Mouse (Mus musculus) intestine, postnatal 0 days (tissue): ENCODE measurements at regions not wholly inside any gene's neighbourhood (a gene's known extent, or its start where the extent isn't known, plus 50 kb on each side); places are given as distances from the start of the nearest gene placed in this dataset.

Experiments
- ATAC-seq: fragments of 200-750 bp; cut with Nextera tagmentation; 2 replicates; pipeline ENCODE4 v1.8.0; 2017; ENCODE audit warnings: mild to moderate bottlenecking, moderate TSS enrichment, moderate library complexity
- H3K27ac ChIP-seq: fragments of 300-500 bp; sonication (generic); 2 replicates; pipeline ENCODE4 v1.5.1; 2014; ENCODE audit warnings: mild to moderate bottlenecking, low read depth, low read length, moderate library complexity
- H3K27me3 ChIP-seq: fragments of 300-500 bp; sonication (generic); replicated peaks from 2 replicates; pipeline ENCODE4 v1.6.1; 2014; ENCODE audit warnings: low read length, mixed read lengths; ENCODE audit not compliant: control insufficient read depth, insufficient read depth
- H3K36me3 ChIP-seq: fragments of 300-500 bp; sonication (generic); 2 replicates; pipeline ENCODE4 v1.6.1; 2014; ENCODE audit warnings: mild to moderate bottlenecking, moderate library complexity; ENCODE audit not compliant: control insufficient read depth, insufficient read depth
- H3K4me1 ChIP-seq: fragments of 300-500 bp; sonication (generic); replicated peaks from 2 replicates; pipeline ENCODE4 v1.6.1; 2014; ENCODE audit warnings: antibody characterized with exemption, low read length, mixed read lengths; ENCODE audit not compliant: control insufficient read depth, insufficient read depth
- H3K4me2 ChIP-seq: fragments of 300-500 bp; sonication (generic); replicated peaks from 2 replicates; pipeline ENCODE4 v1.6.1; 2014; ENCODE audit warnings: low read depth, mild to moderate bottlenecking, moderate library complexity
- H3K4me3 ChIP-seq: fragments of 300-500 bp; sonication (generic); 2 replicates; pipeline ENCODE4 v1.5.1; 2014; ENCODE audit warnings: low read depth, low read length
- H3K9ac ChIP-seq: fragments of 300-500 bp; sonication (generic); 2 replicates; pipeline ENCODE4 v1.6.1; 2014; ENCODE audit warnings: mild to moderate bottlenecking, low read depth, low read length
- H3K9me3 ChIP-seq: fragments of 300-500 bp; sonication (generic); 2 replicates; pipeline ENCODE4 v1.6.1; 2016; ENCODE audit warnings: mixed run types; ENCODE audit not compliant: control insufficient read depth
- CTCF ChIP-seq: sonication (generic); IDR thresholded peaks from 2 replicates; pipeline ENCODE4 v1.5.1; 2016; ENCODE audit warnings: low read depth, mild to moderate bottlenecking, control low read depth, antibody characterized with exemption, moderate library complexity
- WGBS: fragments of 180-500 bp; shearing (Covaris S2); extraction: QIAGEN DNeasy Blood & Tissue Kit; methylation state at CpG from one replicate; pipeline ENCODE4 v1.1.7; 2014; 5-methylcytosine and 5-hydroxymethylcytosine counted together

- Histone ChIP-seq H3K4me1 (no peaks in the 10 kb centered on the region; the same call in 1 of the 2 replicates), H3K9ac (no peak overlapping the region), H3K9me3 (no peaks in the 10 kb centered on the region), H3K36me3 (no peaks in the 10 kb centered on the region), H3K27me3 (no peaks in the 10 kb centered on the region), H3K4me2 (peak overlapping the region; percentile 49), H3K4me3 (0 out of 2 replicates have a peak overlapping the region, but pooled peaks have one; percentile 12), H3K27ac (no peak overlapping the region)
- ATAC-seq, result peak; percentile 59
- TF ChIP-seq CTCF, result peak; percentile 95
- 14% methylated on average over 13 of the region's 13 CpGs for WGBS
Measured at GRCm38 (mm10) chr12:12176331-12177263, 85.3 kb upstream of the Fam49a start.

- no peak overlapping the region for H3K4me2 ChIP-seq
- no peaks in the 10 kb centered on the region for H3K27me3 ChIP-seq
- no peak overlapping the region for H3K27ac ChIP-seq
- H3K4me1 ChIP-seq, result no peaks in the 10 kb centered on the region; the same call in 1 of the 2 replicates
- TF ChIP-seq CTCF, result no peak
- H3K9ac ChIP-seq, result no peak overlapping the region
- 84% methylated on average over 6 of the region's 6 CpGs for WGBS
- no peaks in the 10 kb centered on the region for H3K36me3 ChIP-seq
- H3K9me3 ChIP-seq, result no peaks in the 10 kb centered on the region
- no peak for ATAC-seq
- no peak overlapping the region for H3K4me3 ChIP-seq
Measured at GRCm38 (mm10) chr12:12177264-12178043, 84.5 kb upstream of the Fam49a start.

GRCm38 (mm10) chr12:12178391-12178790 is 83.5 kb upstream of the Fam49a start:
- H3K27me3 ChIP-seq, result no peaks in the 10 kb centered on the region
- no peak overlapping the region for H3K27ac ChIP-seq
- H3K4me2 ChIP-seq, result no peak overlapping the region
- no peak for TF ChIP-seq CTCF
- H3K4me3 ChIP-seq, result no peak overlapping the region
- H3K9me3 ChIP-seq, result no peaks in the 10 kb centered on the region
- no peaks in the 10 kb centered on the region; the same call in 1 of the 2 replicates for H3K4me1 ChIP-seq
- no peaks in the 10 kb centered on the region for H3K36me3 ChIP-seq
- no peak for ATAC-seq
- WGBS, result 57% methylated on average over 2 of the region's 2 CpGs
- H3K9ac ChIP-seq, result no peak overlapping the region

GRCm38 (mm10) chr12:12179292-12179865 is 82.6 kb upstream of the Fam49a start:
- H3K9ac ChIP-seq, result no peak overlapping the region
- no peak for TF ChIP-seq CTCF
- 58% methylated on average over 10 of the region's 10 CpGs for WGBS

GRCm38 (mm10) chr12:12180986-12181385 is 81.0 kb upstream of the Fam49a start:
- H3K9ac ChIP-seq, result no peak overlapping the region
- no peak overlapping the region for H3K4me2 ChIP-seq
- no peaks in the 10 kb centered on the region; the same call in 1 of the 2 replicates for H3K4me1 ChIP-seq
- no peak overlapping the region for H3K4me3 ChIP-seq
- no peaks in the 10 kb centered on the region for H3K36me3 ChIP-seq
- 86% methylated on average over 1 of the region's 1 CpGs for WGBS
- TF ChIP-seq CTCF, result no peak
- H3K9me3 ChIP-seq, result no peaks in the 10 kb centered on the region
- H3K27ac ChIP-seq, result no peak overlapping the region
- ATAC-seq, result no peak
- no peaks in the 10 kb centered on the region for H3K27me3 ChIP-seq

More at GRCm38 (mm10) chr12:12179292-12179865, 82.6 kb upstream of the Fam49a start:
- Histone ChIP-seq H3K9me3 (no peaks in the 10 kb centered on the region), H3K4me1 (no peaks in the 10 kb centered on the region; the same call in 1 of the 2 replicates), H3K4me3 (no peak overlapping the region), H3K36me3 (no peaks in the 10 kb centered on the region), H3K4me2 (no peak overlapping the region), H3K27ac (no peak overlapping the region), H3K27me3 (no peaks in the 10 kb centered on the region)
- no peak for ATAC-seq

GRCm38 (mm10) chr12:12181686-12182085 is 80.3 kb upstream of the Fam49a start:
- TF ChIP-seq CTCF, result no peak
- no peaks in the 10 kb centered on the region for H3K27me3 ChIP-seq

More at GRCm38 (mm10) chr12:12181686-12182085, 80.3 kb upstream of the Fam49a start:
- Histone ChIP-seq H3K9ac (no peak overlapping the region), H3K4me2 (no peak overlapping the region), H3K9me3 (no peaks in the 10 kb centered on the region), H3K4me1 (no peaks in the 10 kb centered on the region; the same call in 1 of the 2 replicates), H3K4me3 (no peak overlapping the region), H3K27ac (no peak overlapping the region), H3K36me3 (no peaks in the 10 kb centered on the region)
- ATAC-seq, result no peak
- WGBS, result 93% methylated on average over 4 of the region's 4 CpGs
